Mouse (Mus musculus) megakaryocyte, adult 5-6 weeks (primary cell): ENCODE measurements around the gene Tmem234. TPM values are rescaled to one million over a fixed set of nuclear protein-coding genes. Genes with fewer than 3 reads are reported as not detected.

Source experiments
- ATAC-seq: 2 replicates; pipeline ENCODE4 v1.8.0; 2016; ENCODE audit warnings: mild to moderate bottlenecking, inconsistent platforms; ENCODE audit not compliant: poor library complexity, severe bottlenecking
- total RNA-seq, 2 experiments: library from RNA; stranded (forward) in 1 of 2; stranded (reverse) in 1 of 2; fragments of 153-499, 151-499 nt in 1 of 2; fragments of 221-1000, 200-1000 nt in 1 of 2; gene quantifications; 2 replicates each; pipeline versions ENCODE4 v1.2.3 to v1.2.4; 2015 to 2017

The Tmem234 gene
- total RNA-seq, 2 experiments from 2014 or later, result 120 to 126 TPM

GRCm38 (mm10) chr4:129577688-129578087, 22.8 kb upstream of the Tmem234 start:
- ATAC-seq, result no peak

- no peak for ATAC-seq
Observed at GRCm38 (mm10) chr4:129578466-129578865, 22.0 kb upstream of the Tmem234 start, which contains the start of gene Fam167b. Fam167b (minus strand) TSS chr4:129578549.

GRCm38 (mm10) chr4:129580347-129580746, 20.1 kb upstream of the Tmem234 start:
- ATAC-seq, result no peak

GRCm38 (mm10) chr4:129582251-129582650, 18.2 kb upstream of the Tmem234 start:
- no peak for ATAC-seq

- no peak for ATAC-seq
Observed at GRCm38 (mm10) chr4:129584370-129584769, 16.1 kb upstream of the Tmem234 start.

GRCm38 (mm10) chr4:129584884-129585608, 15.4 kb upstream of the Tmem234 start:
- ATAC-seq, result peak; percentile 94

- no peak for ATAC-seq
Observed at GRCm38 (mm10) chr4:129585773-129586172, 14.7 kb upstream of the Tmem234 start.

- no peak for ATAC-seq
Observed at GRCm38 (mm10) chr4:129586943-129587342, 13.5 kb upstream of the Tmem234 start.

- ATAC-seq, result no peak
Observed at GRCm38 (mm10) chr4:129588865-129589264, 11.6 kb upstream of the Tmem234 start.

GRCm38 (mm10) chr4:129608426-129609025, 8.1 kb downstream of the Tmem234 start:
- ATAC-seq, result peak; percentile 99

GRCm38 (mm10) chr4:129609139-129609631, 8.7 kb downstream of the Tmem234 start:
- ATAC-seq, result no peak

- no peak for ATAC-seq
Observed at GRCm38 (mm10) chr4:129610026-129610425, 9.6 kb downstream of the Tmem234 start.

GRCm38 (mm10) chr4:129610472-129610871, 10.0 kb downstream of the Tmem234 start:
- ATAC-seq, result no peak

- ATAC-seq, result no peak
Observed at GRCm38 (mm10) chr4:129614093-129614492, 13.6 kb downstream of the Tmem234 start, which contains the start of gene Dcdc2b. Dcdc2b (minus strand) TSS chr4:129614257.

GRCm38 (mm10) chr4:129615801-129616290, 15.4 kb downstream of the Tmem234 start:
- no peak for ATAC-seq

- ATAC-seq, result no peak
Observed at GRCm38 (mm10) chr4:129616631-129617030, 16.2 kb downstream of the Tmem234 start.

- no peak for ATAC-seq
Observed at GRCm38 (mm10) chr4:129617121-129617641, 16.7 kb downstream of the Tmem234 start.

GRCm38 (mm10) chr4:129618031-129618430, 17.6 kb downstream of the Tmem234 start:
- no peak for ATAC-seq

- peak; percentile 96 for ATAC-seq
Observed at GRCm38 (mm10) chr4:129618786-129619691, 18.6 kb downstream of the Tmem234 start, which contains the start of gene Iqcc. Iqcc (minus strand) TSS chr4:129619099.
